Mouse (Mus musculus) gonadal fat pad, adult 2 months (tissue): ENCODE measurements around the gene Rnf115. TPM values are rescaled to one million over a fixed set of nuclear protein-coding genes. Genes with fewer than 3 reads are reported as not detected.
"Not testable (repeated sequence)": the region's sequence is repeated elsewhere in the genome, so short reads cannot be mapped to it uniquely, and the experiment has no call there.

Experiments
- DNase-seq: peaks from one replicate; pipeline ENCODE4 v3.0.0-alpha.2; 2012; ENCODE audit warnings: low read depth
- polyA plus RNA-seq: library from polyadenylated mRNA; depleted of rRNA; stranded (reverse); fragments of >200 nt; gene quantifications from 2 replicates; pipeline ENCODE4 v1.2.3, GENCODE M21; 2012; rRNA removed

The Rnf115 gene
- polyA plus RNA-seq: 21.4 and 26.2 TPM in 2 replicates

DNA sequence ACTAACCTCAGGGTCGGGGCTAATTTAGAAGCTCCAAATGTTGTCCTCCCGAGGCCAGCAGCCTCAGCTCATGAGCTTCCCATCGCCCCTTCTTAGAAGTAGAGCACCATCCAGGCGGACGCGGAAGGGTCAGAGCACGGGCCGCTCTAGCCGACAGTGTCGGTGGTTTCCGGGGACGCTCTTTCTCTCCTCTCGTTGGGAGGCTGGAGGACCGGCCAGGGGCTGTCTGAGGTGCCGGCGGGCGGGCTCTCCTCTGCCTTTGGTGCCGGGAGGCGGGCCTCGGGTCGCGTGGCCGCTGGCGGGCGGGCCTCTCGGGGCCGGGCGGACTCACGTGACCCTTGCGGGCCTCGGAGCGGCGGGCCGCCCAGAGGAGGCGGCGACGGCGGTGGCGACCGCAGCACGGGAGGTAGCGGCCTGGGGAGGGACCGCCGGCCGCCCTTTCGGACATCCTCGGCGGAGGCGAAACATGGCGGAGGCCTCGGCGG lies at the start of gene Rnf115, which contains the start of gene Polr3c:
Gene Rnf115 (plus strand): TSS at position 322 of the 485 bp plus-strand sequence.
Gene Polr3c (minus strand): TSS at position 286 of the 485 bp plus-strand sequence.
- no peak for DNase-seq

DNA sequence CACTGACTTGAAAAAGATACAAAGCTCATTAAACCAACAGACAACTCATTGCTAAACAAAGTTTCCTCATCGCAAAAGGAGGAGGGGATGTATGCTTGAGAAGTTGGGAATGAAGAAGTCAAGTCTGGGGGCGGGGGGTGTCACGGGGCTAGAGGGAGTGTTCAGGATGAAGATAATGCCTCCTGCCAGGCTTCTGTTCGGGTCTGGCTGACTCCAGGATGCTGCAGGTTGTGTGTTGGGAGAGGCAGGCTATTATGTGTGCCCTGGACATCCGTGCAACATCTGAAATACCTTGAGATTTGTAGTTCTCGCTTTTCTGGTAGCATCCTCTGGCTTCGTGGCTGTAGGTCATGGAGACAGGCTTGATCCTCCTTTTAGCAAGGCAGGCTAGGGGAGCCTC lies 49.0 kb upstream of the Rnf115 start:
- no peak for DNase-seq

DNA sequence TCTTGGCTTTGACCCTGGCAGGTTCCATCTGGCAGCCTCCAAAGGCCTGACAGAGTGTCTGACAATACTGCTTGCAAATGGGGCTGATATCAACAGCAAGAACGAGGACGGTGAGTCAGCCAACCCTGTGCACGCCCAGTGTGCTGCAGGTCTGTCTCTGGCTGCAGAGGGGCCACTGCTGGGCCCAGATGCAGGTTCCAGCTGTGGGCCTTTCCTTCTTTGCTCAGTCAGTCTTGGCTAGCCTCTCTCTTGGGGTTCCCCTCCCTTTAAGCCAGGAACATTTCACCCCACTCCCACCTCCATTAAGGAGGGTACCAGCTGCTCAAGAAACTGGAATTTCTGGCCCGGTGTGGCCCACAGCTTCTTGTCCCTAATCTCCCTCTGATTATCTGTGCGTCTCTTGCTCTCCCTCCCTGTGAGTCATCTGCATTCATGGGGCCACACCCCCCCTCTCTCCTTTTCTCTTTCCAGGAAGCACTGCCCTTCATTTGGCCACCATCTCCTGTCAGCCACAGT lies 48.2 kb upstream of the Rnf115 start:
- no peak for DNase-seq

DNA sequence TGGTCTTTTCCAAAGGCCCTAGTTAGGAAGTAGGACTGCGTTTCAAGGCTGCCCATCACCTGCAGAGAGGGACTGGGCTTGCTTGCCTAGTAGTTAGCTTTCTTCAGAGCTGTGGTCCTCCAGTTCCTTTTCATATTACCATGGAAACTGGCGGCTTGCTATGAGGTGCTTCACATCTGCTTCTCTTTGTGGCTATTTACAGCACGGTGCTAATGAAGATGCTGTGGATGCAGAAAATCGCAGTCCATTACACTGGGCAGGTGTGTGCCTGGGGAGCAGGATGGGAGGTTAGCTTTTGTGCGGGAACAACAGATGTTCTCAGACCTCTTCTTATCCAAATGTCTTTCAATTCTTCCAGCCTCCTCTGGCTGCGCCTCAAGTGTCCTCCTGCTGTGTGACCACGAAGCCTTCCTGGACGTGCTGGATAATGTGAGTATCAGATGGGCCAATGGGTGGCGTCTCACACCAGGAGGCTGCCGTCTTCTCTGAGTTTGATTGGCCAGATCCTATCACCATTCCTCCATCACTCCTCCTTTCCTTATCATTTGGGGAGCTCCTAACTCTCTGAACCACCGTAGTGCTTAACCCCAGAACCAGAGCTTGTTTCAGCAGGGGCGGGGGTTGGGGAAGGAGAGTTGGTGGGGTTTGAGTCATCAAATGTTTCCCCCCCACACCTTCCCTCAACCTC lies 47.1 kb upstream of the Rnf115 start:
- DNase-seq: no peak

DNA sequence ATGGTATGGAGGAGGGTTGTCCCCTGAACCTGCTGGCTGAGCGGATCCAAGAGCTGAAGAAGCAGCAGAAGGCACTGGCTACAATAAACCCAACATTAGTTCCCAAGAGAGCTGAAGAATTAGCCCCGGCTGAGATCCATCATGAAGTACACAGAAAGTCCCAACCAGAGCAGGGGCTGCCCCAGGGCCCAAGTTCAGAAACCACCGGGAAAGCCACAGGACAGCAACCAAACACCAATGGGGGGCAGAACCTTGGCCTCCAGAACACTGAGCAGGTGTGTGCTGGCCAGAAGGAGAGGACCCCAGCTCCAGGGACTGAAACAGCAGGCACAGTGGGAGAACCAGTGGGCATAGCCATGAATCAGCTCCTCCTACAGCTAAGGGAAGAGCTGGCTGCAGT lies 44.0 kb upstream of the Rnf115 start:
- no peak for DNase-seq

DNA sequence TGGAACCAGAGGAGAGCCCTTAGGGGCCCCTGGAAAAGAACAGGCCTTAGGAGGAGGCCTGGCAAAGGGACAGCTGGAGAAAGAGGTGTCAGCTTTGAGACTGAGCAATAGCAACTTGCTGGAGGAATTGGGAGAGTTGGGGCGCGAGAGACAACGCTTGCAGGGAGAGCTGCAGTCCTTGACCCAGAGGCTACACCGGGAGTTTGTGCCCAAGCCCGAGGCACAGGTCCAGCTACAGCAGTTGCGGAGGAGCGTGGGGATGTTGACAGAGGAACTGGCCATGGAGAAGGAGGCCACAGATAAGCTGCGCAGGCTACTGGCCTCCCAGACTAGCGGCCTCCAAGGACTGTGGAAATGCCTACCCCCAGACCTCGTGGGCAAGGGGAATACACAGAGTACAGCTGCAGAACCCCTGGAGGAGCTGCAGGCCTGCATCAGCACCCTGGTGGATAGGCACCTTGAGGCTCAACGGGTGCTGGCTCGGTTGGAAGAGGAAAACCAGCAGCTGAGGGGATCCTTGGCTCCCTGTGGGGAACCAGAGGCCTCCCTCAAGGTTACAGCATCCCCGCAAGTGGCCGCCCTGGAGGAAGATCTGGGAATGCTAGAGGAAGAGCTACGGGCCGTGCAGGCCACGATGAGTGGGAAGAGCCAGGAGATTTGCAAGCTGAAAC lies 43.2 kb upstream of the Rnf115 start:
- no peak for DNase-seq

DNA sequence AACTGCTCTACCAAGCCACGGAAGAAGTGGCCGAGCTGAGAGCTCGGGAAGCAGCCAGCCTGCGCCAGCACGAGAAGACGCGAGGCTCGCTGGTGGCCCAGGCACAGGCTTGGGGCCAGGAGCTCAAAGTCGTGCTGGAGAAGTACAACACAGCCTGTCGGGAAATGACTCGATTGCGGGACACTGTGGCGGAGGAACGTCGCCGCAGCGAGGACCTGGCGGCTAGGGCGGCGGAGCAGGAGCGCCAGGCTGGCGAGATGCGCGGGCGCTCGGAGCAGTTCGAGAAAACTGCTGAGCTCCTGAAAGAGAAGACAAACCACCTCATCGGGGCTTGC lies 42.7 kb upstream of the Rnf115 start:
- no peak for DNase-seq

DNA sequence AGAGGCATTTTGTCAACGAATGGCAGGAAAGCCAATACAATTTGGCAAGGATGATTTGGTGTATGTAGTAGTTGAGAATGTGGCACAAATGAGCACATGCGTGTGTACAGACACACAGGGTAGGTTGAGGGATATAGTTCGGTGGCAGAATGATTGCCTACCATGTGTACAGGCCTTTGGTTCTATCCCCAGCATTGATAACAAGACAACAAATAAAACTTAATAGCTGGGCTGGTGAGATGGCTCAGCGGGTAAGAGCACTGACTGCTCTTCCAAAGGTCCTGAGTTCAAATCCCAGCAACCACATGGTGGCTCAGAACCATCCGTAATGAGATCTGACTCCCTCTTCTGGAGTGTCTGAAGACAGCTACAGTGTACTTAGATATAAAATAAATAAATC lies 41.4 kb upstream of the Rnf115 start:
- DNase-seq: not testable (repeated sequence)

DNA sequence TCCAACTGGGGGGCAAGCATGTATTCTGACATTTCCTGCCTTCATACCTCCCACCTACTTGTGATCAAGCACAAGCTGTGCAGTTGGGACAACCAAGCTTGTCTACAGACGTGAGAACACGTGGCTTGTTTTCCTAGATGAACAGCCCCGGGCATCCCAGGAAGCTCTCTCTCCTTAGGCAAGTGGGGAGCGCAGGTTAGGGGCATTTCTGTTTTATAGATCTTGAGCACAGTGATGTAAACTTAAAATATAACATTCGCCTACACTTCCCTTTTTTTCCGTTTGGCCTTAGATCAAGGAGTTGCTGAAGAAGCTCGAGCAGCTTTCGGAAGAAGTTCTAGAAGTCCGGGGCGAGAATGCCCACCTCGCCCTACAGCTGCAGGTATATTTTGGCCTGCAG lies 38.6 kb upstream of the Rnf115 start:
- DNase-seq: no peak

DNA sequence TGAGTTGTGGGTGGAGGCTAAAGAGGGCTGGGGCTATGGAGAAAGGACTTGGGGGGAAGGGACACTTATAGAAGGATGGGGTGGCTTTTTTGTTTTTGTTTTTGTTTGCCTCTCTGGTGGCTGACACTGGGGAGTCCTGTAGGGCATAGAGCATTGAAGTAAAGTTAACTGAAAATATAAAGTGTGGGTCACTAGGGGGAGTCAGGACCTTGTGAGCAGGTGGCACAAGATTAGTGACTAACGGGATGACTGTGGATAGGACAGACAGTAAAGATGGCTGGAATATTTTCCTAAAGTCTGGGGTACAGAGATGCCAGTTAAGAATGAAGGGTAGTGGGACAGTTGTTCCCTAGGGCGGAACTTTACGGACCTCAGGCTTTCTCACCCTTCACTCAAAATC lies 37.2 kb upstream of the Rnf115 start:
- DNase-seq: no peak

DNA sequence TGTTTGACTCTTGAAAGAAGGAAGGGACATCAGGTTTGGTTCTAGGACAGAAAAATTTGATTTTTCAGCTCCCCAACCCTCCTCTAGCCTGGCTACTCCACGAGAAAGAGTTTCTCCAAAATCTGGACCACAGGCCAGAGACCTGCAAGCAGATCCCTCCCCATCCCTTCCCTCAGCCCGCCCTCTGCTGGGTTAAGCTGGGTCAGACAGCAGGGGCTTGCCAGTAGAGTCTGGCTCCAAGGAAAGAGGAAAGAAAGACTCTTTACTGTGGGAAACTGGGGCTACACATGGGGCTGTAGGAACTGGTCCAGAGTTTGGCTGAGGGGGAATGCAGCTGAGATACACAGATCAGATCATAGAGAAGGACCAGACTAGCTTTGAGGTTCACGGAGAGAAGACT lies 35.0 kb upstream of the Rnf115 start:
- DNase-seq: no peak

DNA sequence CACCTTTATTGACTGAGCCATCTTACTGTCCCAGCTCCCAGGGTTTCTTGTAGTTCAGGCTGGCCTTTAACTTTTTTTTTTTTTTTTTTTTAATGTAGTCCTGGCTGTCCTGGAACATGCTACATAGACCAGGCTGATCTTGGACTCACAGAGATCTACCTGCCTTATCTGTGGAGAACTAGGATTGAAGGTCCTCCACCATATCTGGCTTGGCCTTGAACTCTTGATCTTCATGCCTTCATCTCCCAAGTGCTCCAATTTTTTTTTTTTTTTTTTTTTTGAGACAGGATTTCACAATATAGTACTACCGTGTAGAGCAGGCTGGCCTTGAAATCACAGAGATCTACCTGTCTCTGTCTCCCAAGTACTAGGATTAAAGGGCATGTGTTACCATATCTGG lies 33.9 kb upstream of the Rnf115 start:
- DNase-seq: no peak

DNA sequence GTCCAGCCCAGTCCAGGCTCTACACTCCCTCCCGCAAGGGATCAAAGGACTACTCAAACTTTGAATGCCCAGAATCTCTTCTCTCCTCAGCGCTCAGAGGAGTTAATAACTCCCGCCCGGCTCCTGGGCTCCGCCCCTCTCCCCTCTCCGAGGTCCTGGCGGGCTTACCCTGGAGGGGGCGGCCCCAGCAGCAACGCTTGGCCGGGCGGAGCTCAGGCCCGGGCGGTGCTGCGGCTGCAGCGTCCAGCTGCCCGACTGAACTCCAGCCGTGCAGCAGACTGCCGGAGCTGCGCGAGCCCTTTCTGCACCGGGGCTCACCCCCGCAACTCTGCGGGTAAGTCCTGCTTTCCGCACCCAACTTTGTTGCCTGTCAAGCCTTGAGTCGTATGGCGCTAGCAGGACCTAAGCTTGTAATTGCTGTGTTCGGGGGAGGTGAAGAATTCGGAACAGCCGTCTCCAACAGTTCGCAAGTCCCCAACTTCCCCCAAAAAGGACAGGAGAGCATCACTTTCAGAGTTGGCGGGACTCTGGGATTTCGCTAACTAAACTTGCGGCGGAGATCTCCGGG lies 31.2 kb upstream of the Rnf115 start, which contains the start of gene Pias3:
Gene Pias3 (plus strand): TSS at position 187 of the 568 bp plus-strand sequence.
- no peak for DNase-seq

DNA sequence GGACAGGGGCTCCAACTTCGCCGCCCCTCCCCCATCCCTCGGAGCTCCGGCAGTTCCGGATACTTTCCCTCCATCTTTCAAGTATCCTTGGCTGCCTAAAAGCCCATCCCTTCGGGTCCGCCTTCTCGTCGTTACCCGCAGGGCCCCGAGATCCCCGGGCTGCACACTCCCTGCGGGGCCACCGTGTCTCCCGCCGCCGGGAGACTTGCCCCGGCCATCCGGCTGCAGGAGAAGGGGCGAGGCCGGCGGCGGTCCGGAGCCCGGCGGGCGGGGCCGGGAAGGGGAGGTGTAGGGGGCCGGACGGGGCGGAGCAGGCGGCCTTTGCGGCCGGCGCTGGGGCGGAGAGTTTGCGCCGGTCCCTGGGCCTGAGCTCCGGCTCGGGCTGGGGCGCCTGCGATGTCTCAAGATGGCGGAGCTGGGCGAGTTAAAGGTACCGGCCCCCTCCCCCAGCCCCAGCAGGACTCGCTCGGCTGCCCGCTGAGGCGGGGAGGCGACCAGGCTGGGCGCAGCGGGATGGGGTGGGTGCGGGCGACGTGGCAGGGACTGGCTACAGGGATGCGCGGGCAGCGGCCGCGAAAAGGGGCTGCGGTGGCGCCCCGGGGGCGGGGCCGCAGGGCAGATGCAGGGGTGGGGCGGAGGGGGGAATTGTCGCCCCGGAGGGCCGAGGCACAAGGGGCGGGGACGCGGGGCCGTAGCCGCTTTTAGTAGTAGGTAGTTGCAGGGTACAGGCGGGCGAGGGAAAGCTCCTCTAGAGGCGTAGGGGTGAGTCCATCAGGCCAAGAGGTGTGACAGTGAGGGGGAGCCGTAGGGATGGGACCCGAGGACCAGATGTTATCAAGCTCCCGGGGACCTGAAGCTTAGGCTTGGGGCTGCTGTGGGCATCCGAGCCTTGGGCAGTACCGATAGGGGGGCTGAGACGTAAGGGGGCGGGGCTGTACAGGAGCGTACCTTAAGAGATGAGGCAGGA lies 30.4 kb upstream of the Rnf115 start:
- no peak for DNase-seq

DNA sequence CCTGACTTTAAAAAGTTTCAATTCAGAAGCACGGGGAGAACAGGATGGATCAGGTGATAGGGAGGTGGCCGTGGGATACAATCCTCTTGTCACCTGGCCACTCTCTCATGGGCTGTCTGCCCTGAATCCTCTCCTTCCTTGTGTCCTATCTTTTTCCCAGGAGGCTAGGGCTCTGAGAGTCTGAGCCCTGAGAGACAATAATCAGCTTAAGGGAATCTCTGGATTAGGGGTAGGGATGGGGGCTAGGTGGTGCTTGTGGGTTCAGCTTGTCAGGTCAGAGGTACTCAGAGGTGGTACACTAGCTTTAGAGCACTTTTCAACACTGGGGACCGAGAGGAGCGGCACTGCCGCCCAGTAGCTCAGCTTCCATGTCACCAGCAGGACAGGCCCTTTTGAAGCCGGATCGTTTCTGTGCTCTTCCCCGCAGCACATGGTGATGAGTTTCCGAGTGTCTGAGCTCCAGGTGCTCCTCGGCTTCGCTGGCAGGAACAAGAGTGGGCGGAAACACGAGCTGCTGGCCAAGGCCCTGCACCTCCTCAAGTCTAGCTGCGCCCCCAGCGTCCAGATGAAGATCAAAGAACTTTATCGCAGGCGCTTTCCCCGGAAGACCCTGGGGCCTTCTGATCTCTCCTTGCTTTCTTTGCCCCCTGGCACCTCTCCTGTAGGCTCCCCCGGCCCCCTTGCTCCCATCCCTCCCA lies 28.3 kb upstream of the Rnf115 start:
- DNase-seq: no peak

DNA sequence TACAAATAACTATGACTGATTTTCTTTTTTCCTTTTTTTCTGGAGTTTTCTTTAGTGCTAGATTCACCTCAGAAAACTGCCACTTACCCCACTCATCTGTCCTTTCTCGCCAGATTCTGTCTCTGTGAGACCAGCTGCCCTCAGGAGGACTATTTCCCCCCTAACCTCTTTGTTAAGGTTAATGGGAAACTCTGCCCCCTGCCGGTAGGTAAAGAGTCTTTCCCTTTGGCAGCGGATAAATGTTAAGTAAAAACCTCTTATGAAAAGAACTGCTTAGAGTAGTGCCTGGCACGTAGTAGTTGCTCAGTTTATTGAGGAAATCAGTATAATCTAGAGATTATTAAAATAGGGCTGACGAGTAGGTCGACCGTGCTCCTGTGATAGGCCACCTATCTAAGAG lies 27.1 kb upstream of the Rnf115 start:
- no peak for DNase-seq

DNA sequence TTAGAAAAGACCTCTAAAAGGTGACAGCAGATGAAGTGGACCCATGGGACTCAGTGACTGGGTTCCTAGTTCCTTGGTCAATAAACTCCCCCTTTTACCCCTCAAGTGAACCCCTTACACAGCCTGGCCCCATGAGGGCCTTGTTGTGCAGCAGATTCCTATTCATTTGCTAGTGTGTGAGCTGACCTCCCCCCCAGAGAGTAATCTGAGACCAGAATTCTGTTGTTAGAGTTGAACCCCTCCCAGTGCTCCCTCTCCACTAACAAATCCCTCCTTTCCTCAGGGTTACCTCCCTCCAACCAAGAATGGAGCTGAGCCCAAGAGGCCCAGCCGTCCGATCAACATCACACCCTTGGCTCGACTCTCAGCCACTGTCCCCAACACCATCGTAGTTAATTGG lies 26.5 kb upstream of the Rnf115 start:
- DNase-seq: no peak

DNA sequence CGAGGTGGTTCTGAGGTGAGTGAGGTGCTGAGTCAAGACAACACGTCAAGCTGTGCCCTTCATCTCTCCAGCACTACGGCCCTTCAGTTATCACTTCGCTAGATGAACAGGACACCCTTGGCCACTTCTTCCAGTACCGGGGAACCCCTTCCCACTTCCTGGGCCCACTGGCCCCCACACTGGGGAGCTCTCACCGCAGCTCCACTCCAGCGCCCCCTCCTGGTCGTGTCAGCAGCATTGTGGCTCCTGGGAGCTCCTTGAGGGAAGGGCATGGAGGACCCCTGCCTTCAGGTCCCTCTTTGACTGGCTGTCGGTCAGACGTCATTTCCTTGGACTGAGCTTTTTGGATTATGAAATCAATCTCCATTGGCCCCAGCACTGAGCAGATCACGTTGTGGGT lies 22.7 kb upstream of the Rnf115 start:
- DNase-seq: no peak

DNA sequence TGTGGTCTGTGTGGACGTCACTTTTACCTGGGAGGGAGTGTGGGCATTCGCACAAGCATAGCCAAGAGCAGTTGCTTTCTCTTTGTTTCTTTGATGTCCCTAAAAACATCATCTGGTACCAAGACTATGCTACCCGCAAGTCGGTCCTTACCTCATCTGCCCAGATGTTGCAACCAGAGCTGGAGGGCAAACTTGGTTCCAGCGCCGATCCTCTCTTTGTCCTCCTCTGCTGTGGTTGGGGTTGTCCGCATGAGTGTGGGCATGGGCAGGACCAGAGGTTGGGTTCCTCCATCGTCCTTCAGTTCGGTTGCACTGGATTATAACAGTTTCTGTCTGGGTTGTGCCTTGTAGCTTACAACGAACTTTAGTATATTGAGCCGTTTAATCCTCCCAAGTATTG lies 21.2 kb upstream of the Rnf115 start:
- no peak for DNase-seq

DNA sequence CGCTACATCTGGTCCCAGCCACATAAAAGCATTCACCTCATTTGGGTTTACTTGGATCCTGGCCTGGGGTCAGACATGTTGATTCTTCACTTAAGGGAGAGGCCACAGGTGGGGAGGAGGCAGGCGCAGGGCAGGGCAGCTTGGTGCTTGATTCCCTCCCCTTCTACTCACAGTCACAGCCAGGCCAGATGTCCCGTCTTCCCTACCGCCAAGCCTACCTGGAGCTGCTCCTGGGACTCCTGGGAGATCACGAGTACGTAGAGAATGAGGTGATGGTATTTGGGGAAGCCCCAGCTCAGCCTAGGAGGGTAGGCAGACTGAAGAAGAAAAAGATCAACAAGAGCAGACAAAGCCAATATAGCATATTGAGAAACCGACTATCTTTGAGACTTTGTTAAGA lies 20.5 kb upstream of the Rnf115 start:
- no peak for DNase-seq
